Mouse (Mus musculus) erythroblast, embryonic 14.5 days (primary cell): Measurements from ENCODE around the gene Cyp2c23. TPM values are rescaled to one million over a fixed set of nuclear protein-coding genes. Genes with fewer than 3 reads are reported as not detected.

Experiments
- H3K27me3 ChIP-seq: 2 replicates; pipeline ENCODE4 v1.6.1; 2012; ENCODE audit warnings: inconsistent platforms; ENCODE audit not compliant: control insufficient read depth
- H3K36me3 ChIP-seq: 2 replicates; pipeline ENCODE4 v1.6.1; 2012; ENCODE audit warnings: mild to moderate bottlenecking, inconsistent platforms; ENCODE audit not compliant: control insufficient read depth
- H3K4me1 ChIP-seq: 2 replicates; pipeline ENCODE4 v1.6.1; 2012; ENCODE audit warnings: inconsistent platforms; ENCODE audit not compliant: control insufficient read depth
- H3K4me3 ChIP-seq: replicated peaks from 2 replicates; pipeline ENCODE3; 2012; ENCODE audit warnings: moderate library complexity, mild to moderate bottlenecking, inconsistent platforms
- H3K9me3 ChIP-seq: 2 replicates; pipeline ENCODE4 v1.6.1; 2012; ENCODE audit warnings: low read length, inconsistent platforms, mixed read lengths; ENCODE audit not compliant: control insufficient read depth
- GATA1 ChIP-seq: IDR thresholded peaks from 2 replicates; pipeline ENCODE4 v1.6.1; 2012; ENCODE audit warnings: low read length, inconsistent platforms, mixed read lengths
- TAL1 ChIP-seq: IDR thresholded peaks from 3 replicates; pipeline ENCODE4 v1.6.1; 2012; ENCODE audit warnings: low read length, inconsistent platforms, mixed read lengths
- polyA plus RNA-seq: library from polyadenylated mRNA; stranded (reverse); fragments of >175 nt; gene quantifications from 2 replicates; pipeline ENCODE4 v1.2.3, GENCODE M21; 2012

The Cyp2c23 gene
- polyA plus RNA-seq, 1 experiment, result not detected

DNA sequence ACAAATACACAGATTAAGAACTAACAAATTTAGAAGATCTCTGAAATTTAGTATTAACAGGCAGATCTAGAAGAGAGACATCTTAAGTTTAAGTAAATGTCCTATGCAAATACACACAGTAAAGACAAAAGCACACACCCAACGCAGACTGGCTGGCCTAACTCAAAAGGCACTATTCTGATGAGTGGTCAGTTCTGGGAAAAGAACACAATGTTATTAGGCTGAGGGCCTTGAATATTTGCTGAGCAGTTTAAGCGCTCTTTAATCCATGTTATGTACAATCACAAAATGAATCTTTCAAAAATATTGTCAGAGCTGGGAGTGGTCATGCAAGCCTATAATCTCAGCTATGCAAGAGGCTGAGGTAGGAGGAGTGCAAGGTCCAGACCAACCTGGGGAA is 35.7 kb upstream of the Cyp2c23 start:
- H3K9me3 ChIP-seq, result no peaks in the 10 kb centered on the region
- no peaks in the 10 kb centered on the region for H3K27me3 ChIP-seq
- peaks cover 14% of the 10 kb centered on the region for H3K4me1 ChIP-seq
- H3K36me3 ChIP-seq, result peaks cover 7% of the 10 kb centered on the region
- TF ChIP-seq TAL1 (no peak), GATA1 (no peak)
- H3K4me3 ChIP-seq, result no peak overlapping the region

DNA sequence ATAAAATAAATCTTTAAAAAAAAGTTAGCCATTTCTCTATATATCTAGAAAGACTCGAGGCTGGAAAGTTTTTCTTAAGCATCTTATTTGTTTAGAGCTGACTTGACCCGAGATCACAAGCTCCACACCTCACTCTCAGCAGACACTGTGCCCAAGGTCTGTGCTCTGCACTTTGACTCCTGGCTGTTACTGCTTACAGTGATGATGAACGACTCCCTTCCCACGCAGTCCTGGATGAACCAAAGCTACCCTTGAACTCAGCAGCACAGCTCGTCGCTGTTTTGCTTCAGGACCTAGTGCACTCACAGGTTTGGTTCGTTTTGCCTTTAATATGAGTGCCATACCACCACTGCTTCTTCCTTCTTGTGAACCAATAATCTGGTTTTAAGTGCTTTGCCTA is 34.8 kb upstream of the Cyp2c23 start:
- TF ChIP-seq TAL1, result no peak
- no peak for TF ChIP-seq GATA1
- Histone ChIP-seq H3K27me3 (no peaks in the 10 kb centered on the region), H3K9me3 (no peaks in the 10 kb centered on the region), H3K4me1 (peaks cover 4% of the 10 kb centered on the region), H3K36me3 (peaks cover 12% of the 10 kb centered on the region), H3K4me3 (no peak overlapping the region)

DNA sequence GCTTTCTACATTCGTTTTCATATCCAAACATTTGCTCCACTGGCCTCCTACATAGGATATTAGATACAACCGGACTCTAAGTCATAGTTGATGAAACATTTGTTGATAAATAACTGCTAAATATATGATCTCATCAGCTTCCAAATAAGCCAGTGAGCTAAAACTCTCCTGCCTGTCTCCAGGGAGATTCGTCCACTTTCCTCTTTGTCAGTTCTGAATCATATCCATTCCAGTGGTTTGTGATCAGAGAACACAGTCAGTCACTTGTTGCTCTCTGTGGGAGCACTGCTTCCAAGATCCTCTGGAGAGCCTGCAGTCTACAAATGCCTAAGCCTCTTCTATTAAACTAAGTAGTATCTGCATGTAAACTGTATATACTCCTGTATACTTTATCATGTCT is 31.2 kb upstream of the Cyp2c23 start:
- Histone ChIP-seq H3K4me3 (no peak overlapping the region), H3K27me3 (no peaks in the 10 kb centered on the region), H3K4me1 (no peaks in the 10 kb centered on the region), H3K36me3 (peaks cover 15% of the 10 kb centered on the region), H3K9me3 (no peaks in the 10 kb centered on the region)
- TF ChIP-seq GATA1 (no peak), TAL1 (no peak)

DNA sequence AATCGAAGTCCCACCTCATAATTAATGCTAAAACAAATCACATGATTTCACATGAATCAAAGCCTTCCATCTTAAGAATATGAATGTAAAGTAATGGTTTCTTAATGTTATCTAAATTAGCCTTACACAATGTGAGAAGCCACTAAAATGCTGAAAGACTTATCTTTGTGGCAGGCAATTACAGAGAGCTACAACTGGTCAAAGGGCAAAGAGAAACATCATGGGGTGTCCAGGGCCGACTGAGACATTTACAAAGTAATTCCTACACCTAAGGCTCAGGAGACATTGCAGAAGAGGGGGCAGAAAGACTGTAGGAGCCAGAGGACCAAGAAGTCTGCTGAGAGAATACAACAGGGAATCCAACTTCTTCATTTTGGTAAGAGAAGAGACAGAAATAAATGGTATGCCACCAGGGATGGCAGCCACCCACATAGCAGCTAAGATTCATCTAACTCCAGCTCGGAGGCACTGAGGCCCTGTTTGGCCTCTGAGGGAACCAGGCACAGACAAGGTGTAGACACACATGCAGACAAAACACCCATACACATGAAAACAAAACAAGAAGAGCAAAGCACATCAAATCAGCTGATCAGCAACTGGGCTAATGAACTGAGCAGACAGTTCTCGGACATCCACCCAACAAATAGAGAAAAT is 26.3 kb upstream of the Cyp2c23 start:
- peaks cover 16% of the 10 kb centered on the region for H3K36me3 ChIP-seq
- TF ChIP-seq TAL1 (no peak), GATA1 (no peak)

GRCm38 (mm10) chr19:44050388-44050787 is 21.4 kb upstream of the Cyp2c23 start:
- Histone ChIP-seq H3K27me3 (no peaks in the 10 kb centered on the region), H3K4me3 (no peak overlapping the region), H3K4me1 (no peaks in the 10 kb centered on the region), H3K36me3 (peaks cover 20% of the 10 kb centered on the region), H3K9me3 (no peaks in the 10 kb centered on the region)
- no peak for TF ChIP-seq GATA1
- TF ChIP-seq TAL1, result no peak

More for the DNA sequence above, 26.3 kb upstream of the Cyp2c23 start:
- H3K9me3 ChIP-seq, result no peaks in the 10 kb centered on the region
- H3K4me3 ChIP-seq, result no peak overlapping the region
- no peaks in the 10 kb centered on the region for H3K27me3 ChIP-seq
- no peaks in the 10 kb centered on the region for H3K4me1 ChIP-seq

DNA sequence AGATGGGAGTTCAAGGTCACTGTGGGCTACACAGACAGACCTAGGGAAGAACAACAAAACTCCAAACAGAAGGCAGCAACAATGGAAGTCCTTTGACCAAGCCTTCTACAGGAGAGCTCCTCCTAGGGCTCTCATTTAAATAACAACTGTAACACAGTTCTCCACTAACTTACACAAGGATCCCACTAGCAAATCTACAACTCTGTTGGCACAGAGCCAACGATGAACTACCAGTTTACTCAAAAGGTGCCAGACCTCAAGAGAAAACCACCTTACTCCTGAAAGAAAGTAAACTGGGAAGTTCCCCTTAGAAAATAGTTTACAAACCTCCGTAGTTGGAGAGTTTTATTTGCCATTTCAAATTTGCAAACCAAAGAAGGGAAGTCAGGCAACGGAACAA is 20.3 kb upstream of the Cyp2c23 start:
- no peak for TF ChIP-seq GATA1
- no peak for TF ChIP-seq TAL1
- Histone ChIP-seq H3K27me3 (no peaks in the 10 kb centered on the region), H3K4me1 (no peaks in the 10 kb centered on the region), H3K4me3 (no peak overlapping the region), H3K36me3 (peaks cover 19% of the 10 kb centered on the region), H3K9me3 (no peaks in the 10 kb centered on the region)

DNA sequence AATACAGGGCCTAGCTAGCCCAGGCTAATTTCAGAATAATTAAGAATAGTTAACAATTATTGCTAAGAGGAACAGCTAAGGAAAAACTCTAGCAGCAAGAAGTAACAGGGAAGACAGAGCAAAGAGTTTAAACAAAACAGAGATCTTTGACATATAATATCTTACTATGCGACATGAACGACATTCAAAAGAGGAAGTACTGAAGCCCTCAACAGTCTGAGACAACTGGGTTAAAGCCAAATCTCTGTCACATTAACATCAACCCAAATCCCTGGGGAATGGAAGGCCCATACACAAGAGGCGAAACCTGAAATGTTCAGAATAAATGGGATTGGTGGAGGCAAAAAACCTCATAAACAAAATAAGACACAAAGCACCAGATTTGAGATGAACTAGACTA is 16.8 kb upstream of the Cyp2c23 start:
- TF ChIP-seq TAL1 (no peak), GATA1 (no peak)
- peaks cover 11% of the 10 kb centered on the region for H3K36me3 ChIP-seq
- H3K4me3 ChIP-seq, result no peak overlapping the region
- H3K27me3 ChIP-seq, result no peaks in the 10 kb centered on the region
- H3K4me1 ChIP-seq, result no peaks in the 10 kb centered on the region
- no peaks in the 10 kb centered on the region for H3K9me3 ChIP-seq

- Histone ChIP-seq H3K4me1 (no peaks in the 10 kb centered on the region), H3K27me3 (no peaks in the 10 kb centered on the region), H3K4me3 (no peak overlapping the region), H3K36me3 (peaks cover 23% of the 10 kb centered on the region), H3K9me3 (no peaks in the 10 kb centered on the region)
- TF ChIP-seq GATA1, result no peak
- no peak for TF ChIP-seq TAL1
Measured at GRCm38 (mm10) chr19:44042121-44042520, 13.1 kb upstream of the Cyp2c23 start.

DNA sequence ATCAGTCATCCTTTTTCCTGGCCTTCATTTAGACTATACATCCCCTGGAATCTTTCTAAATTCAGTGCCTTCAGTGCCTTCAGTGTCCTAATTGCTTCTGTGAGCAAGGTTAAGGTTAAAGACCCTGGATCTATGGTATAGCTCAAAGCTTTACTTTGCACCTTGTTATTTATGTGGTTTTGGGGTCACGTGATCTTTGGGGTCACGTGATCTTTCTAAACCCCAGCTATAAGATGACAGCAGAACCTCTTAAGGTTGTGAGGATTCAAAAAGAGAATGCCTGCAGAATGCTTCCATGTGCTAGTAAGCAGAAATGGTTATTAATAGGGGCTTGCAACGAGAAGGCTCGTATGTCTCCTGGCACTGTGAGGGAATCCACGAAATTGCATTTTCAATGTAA is 4.4 kb upstream of the Cyp2c23 start:
- H3K36me3 ChIP-seq, result peaks cover 23% of the 10 kb centered on the region
- H3K27me3 ChIP-seq, result no peaks in the 10 kb centered on the region
- TF ChIP-seq GATA1, result no peak
- TF ChIP-seq TAL1, result no peak
- H3K9me3 ChIP-seq, result no peaks in the 10 kb centered on the region
- no peak overlapping the region for H3K4me3 ChIP-seq
- H3K4me1 ChIP-seq, result no peaks in the 10 kb centered on the region

GRCm38 (mm10) chr19:44032046-44032744 is 3.2 kb upstream of the Cyp2c23 start:
- H3K27me3 ChIP-seq, result no peaks in the 10 kb centered on the region
- no peaks in the 10 kb centered on the region for H3K9me3 ChIP-seq
- H3K4me1 ChIP-seq, result no peaks in the 10 kb centered on the region
- H3K4me3 ChIP-seq, result no peak overlapping the region
- TF ChIP-seq TAL1 (no peak), GATA1 (no peak)
- H3K36me3 ChIP-seq, result peaks cover 16% of the 10 kb centered on the region
